Mouse (Mus musculus) midbrain, embryonic 16.5 days (tissue): Measurements from ENCODE around the gene Senp7. TPM values are rescaled to one million over a fixed set of nuclear protein-coding genes. Genes with fewer than 3 reads are reported as not detected.
"Not testable (repeated sequence)": the region's sequence is repeated elsewhere in the genome, so short reads cannot be mapped to it uniquely, and the experiment has no call there.

Experiments
- ATAC-seq: fragments of 200-750 bp; cut with Nextera tagmentation; 2 replicates; pipeline ENCODE4 v1.8.0; 2017; ENCODE audit warnings: moderate TSS enrichment
- H3K27ac ChIP-seq: fragments of 300-500 bp; sonication (generic); 2 replicates; pipeline ENCODE4 v1.5.1; 2014; ENCODE audit warnings: mild to moderate bottlenecking, low read length, mixed read lengths
- H3K27me3 ChIP-seq: fragments of 300-500 bp; sonication (generic); 2 replicates; pipeline ENCODE4 v1.6.1; 2014; ENCODE audit warnings: low read depth, low read length, mixed read lengths; ENCODE audit not compliant: control insufficient read depth, insufficient read depth
- H3K36me3 ChIP-seq: fragments of 300-500 bp; sonication (generic); 2 replicates; pipeline ENCODE4 v1.6.1; 2014; ENCODE audit warnings: mild to moderate bottlenecking, low read length, moderate library complexity, mixed read lengths; ENCODE audit not compliant: control insufficient read depth, insufficient read depth
- H3K4me1 ChIP-seq: fragments of 300-500 bp; sonication (generic); 2 replicates; pipeline ENCODE4 v1.6.1; 2014; ENCODE audit warnings: mild to moderate bottlenecking, low read length, mixed read lengths; ENCODE audit not compliant: control insufficient read depth, insufficient read depth
- H3K4me2 ChIP-seq: fragments of 300-500 bp; sonication (generic); 2 replicates; pipeline ENCODE4 v1.6.1; 2014; ENCODE audit warnings: mild to moderate bottlenecking, low read length, mixed read lengths
- H3K4me3 ChIP-seq: fragments of 300-500 bp; sonication (generic); 2 replicates; pipeline ENCODE4 v1.5.1; 2014; ENCODE audit warnings: low read depth, mild to moderate bottlenecking, low read length, moderate library complexity, mixed read lengths
- H3K9ac ChIP-seq: fragments of 300-500 bp; sonication (generic); 2 replicates; pipeline ENCODE4 v1.6.1; 2014; ENCODE audit warnings: low read depth, low read length, mixed read lengths
- H3K9me3 ChIP-seq: fragments of 300-500 bp; sonication (generic); replicated peaks from 2 replicates; pipeline ENCODE4 v1.6.1; 2014; ENCODE audit warnings: mild to moderate bottlenecking, low read length, mixed read lengths; ENCODE audit not compliant: control insufficient read depth, poor library complexity, severe bottlenecking
- WGBS: fragments of 180-500 bp; shearing (Covaris S2); extraction: QIAGEN DNeasy Blood & Tissue Kit; methylation state at CpG from one replicate; pipeline ENCODE4 v1.1.7; 2014; 5-methylcytosine and 5-hydroxymethylcytosine counted together
- polyA plus RNA-seq: library from polyadenylated mRNA; unstranded; fragments of >200 nt; fragmentation: Nextera tagmentation; extraction: Ambion mirVana; gene quantifications from 2 replicates; pipeline ENCODE4 v1.2.1, GENCODE M21; 2015

Gene Senp7
- polyA plus RNA-seq, result 55.4 and 63.5 TPM in 2 replicates

DNA sequence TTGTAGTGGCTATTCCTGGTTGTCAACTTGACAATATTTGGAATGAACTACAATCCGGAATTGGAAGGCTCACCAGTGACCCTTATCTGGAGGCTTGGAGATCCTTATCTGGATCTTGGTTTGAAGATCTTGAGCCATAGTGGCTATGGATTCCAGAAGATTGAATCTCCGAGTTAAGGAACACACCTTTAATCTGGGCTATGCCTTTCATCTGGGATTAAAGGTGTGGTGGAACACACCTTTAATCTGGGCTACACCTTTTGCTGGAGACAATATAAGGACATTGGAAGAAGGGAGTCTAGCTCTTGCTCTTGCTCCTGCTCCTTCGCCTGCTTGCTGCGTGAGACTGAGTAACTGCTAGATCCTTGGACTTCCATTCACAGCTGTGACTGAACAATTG, at the start of gene Senp7:
Gene Senp7 (plus strand): TSS at position 301 of the 400 bp plus-strand sequence.
- not testable (repeated sequence) for H3K36me3 ChIP-seq, ATAC-seq, H3K27ac ChIP-seq, H3K4me2 ChIP-seq, H3K4me3 ChIP-seq, H3K9ac ChIP-seq, H3K27me3 ChIP-seq, H3K4me1 ChIP-seq, H3K9me3 ChIP-seq
- no CpG with 5 or more reads among the region's 4 CpGs for WGBS

DNA sequence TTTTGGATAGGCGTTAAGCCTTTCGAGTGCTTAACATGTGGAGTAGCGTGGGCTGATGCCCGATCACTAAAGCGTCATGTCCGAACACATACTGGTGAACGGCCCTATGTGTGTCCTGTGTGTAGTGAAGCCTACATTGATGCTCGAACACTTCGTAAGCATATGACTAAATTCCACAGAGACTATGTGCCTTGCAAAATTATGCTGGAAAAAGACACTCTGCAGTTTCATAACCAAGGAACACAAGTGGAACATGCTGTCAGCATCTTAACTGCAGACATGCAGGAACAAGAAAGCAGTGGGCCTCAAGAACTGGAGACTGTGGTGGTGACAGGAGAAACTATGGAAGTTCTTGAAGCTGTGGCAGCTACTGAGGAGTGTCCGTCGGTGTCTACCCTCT, 41.3 kb upstream of the Senp7 start:
- Histone ChIP-seq H3K4me3 (no peak overlapping the region), H3K27ac (no peak overlapping the region), H3K4me1 (no peaks in the 10 kb centered on the region), H3K9me3 (no peaks in the 10 kb centered on the region), H3K9ac (no peak overlapping the region), H3K27me3 (no peaks in the 10 kb centered on the region), H3K36me3 (peaks cover 25% of the 10 kb centered on the region), H3K4me2 (no peak overlapping the region)
- ATAC-seq, result no peak
- 96% methylated on average over 11 of the region's 11 CpGs for WGBS

DNA sequence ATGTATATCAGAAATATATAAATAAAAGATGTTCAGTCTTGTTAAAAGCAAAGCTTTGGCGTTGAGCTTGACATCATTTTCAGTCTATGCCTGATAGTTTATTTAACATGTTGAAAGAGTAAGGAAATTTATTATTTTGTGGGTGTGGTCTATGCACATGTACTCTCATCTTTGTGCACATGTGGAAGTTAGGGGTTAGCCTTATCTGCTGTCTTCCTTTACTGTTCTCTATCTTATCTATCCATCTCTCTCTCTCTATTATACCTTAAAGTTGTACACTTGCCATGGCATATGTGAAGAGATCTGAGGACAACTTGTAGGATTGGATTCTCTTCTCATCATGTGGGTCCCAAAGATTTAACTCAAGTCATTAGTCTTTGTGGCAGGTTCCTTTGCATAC, 39.3 kb upstream of the Senp7 start:
- no peak overlapping the region for H3K4me3 ChIP-seq
- H3K4me2 ChIP-seq, result no peak overlapping the region
- H3K9ac ChIP-seq, result no peak overlapping the region
- H3K27ac ChIP-seq, result no peak overlapping the region
- H3K36me3 ChIP-seq, result peaks cover 25% of the 10 kb centered on the region
- no peak for ATAC-seq
- H3K4me1 ChIP-seq, result no peaks in the 10 kb centered on the region
- 94% methylated on average over 1 of the region's 1 CpGs for WGBS
- no peaks in the 10 kb centered on the region for H3K9me3 ChIP-seq
- no peaks in the 10 kb centered on the region for H3K27me3 ChIP-seq

DNA sequence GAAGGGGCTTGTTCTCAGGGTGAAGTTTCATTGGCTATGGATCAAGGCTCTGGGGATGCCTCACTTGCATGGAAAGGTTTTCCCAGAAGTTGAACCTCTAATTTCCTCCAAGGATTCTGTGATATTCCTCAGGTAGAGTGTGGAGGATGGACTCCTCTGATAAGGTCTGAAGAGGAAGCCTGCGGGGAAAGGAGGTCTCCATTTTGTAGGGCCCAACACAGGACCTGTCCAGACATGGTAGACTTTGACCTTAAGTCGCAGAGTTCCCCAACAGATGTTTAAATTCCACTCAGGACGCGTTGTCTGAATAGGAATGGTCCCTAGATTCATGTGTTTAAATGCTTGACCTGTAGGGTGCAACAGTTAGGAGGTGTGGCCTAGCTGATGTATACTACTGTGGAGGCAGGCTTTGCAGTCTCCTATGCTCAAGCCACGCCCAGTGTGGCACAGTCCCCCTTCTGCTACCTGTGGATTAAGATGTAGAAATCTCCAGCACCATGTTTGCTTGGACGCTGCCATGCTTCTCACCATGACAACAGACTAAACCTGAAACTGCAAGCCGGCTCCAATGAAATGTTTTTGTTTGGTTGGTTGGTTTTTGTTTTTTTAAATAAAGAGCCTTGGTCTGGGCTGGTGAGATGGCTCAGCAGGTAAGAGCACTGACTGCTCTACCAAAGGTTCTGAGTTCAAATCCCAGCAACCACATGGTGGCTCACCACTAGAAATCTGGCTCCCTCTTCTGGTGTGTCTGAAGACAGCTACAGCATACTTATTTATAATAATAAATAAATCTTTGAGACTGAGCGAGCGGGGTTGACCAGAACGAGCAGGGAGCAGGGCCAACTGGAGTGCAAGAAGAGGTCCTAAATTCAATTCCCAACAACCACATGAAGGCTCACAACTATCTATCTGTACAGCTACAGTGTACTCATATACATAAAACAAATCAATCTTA, 35.1 kb upstream of the Senp7 start:
- Histone ChIP-seq H3K4me1 (no peaks in the 10 kb centered on the region), H3K9me3 (no peaks in the 10 kb centered on the region), H3K27ac (no peak overlapping the region), H3K9ac (no peak overlapping the region), H3K27me3 (no peaks in the 10 kb centered on the region), H3K4me2 (no peak overlapping the region), H3K4me3 (no peak overlapping the region), H3K36me3 (peaks cover 17% of the 10 kb centered on the region)
- ATAC-seq, result peak; percentile 43; the same call in 1 of the 2 replicates
- 92% methylated on average over 10 of the region's 10 CpGs for WGBS

DNA sequence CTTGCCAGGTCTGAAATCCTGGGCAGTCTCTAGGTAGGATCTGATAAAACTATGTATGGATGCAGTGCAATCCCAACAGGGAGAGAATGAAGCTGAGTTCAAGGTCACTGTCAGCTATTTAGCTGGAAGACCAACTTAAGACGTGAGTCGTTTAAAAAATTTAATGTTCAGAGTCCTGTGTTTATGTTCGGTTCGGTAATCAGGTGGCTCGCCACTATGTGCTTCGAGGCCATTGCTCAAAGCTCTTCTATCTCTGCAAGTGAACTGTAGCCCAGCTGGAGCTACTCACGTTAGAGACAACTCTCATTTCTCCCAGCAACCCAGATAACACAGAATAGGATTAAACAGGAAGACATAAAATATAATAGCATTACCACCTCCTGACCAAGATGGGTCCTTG, 34.1 kb upstream of the Senp7 start:
- 84% methylated on average over 7 of the region's 7 CpGs for WGBS
- Histone ChIP-seq H3K36me3 (peaks cover 16% of the 10 kb centered on the region), H3K4me3 (no peak overlapping the region), H3K27me3 (no peaks in the 10 kb centered on the region), H3K4me2 (no peak overlapping the region), H3K4me1 (no peaks in the 10 kb centered on the region), H3K9ac (no peak overlapping the region), H3K9me3 (no peaks in the 10 kb centered on the region), H3K27ac (no peak overlapping the region)
- ATAC-seq, result no peak

DNA sequence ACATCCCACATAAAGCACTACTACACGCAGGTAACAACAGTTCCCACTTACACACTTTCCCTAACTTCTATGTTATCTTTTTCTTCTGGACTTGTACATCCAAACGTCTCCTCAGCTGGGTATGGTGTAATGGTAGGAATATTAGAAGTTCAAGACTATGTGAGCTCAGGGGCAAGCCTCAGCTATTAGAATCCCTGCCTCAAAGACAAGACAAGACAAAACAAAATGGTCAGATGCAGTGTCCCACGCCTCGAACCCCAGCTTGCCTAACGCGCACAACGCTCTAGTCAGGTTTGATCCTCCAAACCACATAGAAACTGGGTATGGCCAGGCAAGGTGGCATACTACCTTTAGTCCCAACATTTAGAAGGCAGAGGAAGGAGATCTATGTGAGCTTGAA, 28.5 kb upstream of the Senp7 start:
- H3K9me3 ChIP-seq, result no peaks in the 10 kb centered on the region
- H3K9ac ChIP-seq, result no peak overlapping the region
- no peak overlapping the region for H3K27ac ChIP-seq
- no peaks in the 10 kb centered on the region for H3K27me3 ChIP-seq
- H3K4me2 ChIP-seq, result no peak overlapping the region
- H3K4me1 ChIP-seq, result peaks cover 2% of the 10 kb centered on the region; the same call in 1 of the 2 replicates
- H3K36me3 ChIP-seq, result peaks cover 20% of the 10 kb centered on the region
- WGBS, result 97% methylated on average over 7 of the region's 7 CpGs
- no peak for ATAC-seq
- H3K4me3 ChIP-seq, result no peak overlapping the region

DNA sequence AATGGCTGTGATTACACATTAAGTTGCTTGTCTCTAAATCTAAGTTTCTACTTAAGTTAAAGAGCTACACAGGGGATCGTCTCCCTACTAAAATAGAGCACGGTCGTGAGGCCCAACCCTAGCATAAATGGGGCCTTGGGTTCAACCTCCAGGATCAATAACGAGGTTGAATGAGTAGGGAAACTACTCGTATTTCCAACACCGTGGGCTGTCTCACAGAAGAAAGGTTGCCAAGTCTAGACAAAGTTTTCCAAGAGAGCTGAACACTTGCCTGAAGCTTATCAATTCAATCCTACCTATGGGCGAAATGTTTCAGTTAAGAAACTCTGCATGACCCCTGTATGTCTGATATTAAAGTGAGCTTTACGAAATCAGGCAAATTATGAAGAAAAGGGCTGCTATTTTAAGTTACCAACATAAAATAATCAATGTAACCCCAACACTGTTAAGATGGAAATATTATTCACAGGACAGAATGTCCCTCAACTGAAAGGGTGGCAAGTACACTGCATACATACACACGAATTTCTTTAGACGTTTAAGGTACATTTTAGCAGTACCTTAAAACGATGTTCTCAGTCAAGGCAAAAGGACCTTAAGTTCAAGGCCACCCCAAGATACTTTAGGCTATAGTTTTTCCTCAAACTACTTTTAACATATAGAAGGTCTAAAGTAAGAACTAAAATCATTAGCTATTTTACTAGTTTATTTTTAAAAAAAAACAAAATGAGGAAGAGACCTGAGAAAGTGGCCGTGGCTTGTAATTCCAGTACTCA, 20.1 kb upstream of the Senp7 start:
- no peaks in the 10 kb centered on the region for H3K9me3 ChIP-seq
- no peaks in the 10 kb centered on the region for H3K36me3 ChIP-seq
- H3K9ac ChIP-seq, result peak overlapping the region; percentile 96
- no peak for ATAC-seq
- H3K4me3 ChIP-seq, result peak overlapping the region; percentile 76
- peak overlapping the region; percentile 85 for H3K4me2 ChIP-seq
- H3K27me3 ChIP-seq, result no peaks in the 10 kb centered on the region
- H3K4me1 ChIP-seq, result peaks cover 25% of the 10 kb centered on the region
- 46% methylated on average over 12 of the region's 12 CpGs for WGBS
- no peak overlapping the region; the same call in 1 of the 2 replicates for H3K27ac ChIP-seq

DNA sequence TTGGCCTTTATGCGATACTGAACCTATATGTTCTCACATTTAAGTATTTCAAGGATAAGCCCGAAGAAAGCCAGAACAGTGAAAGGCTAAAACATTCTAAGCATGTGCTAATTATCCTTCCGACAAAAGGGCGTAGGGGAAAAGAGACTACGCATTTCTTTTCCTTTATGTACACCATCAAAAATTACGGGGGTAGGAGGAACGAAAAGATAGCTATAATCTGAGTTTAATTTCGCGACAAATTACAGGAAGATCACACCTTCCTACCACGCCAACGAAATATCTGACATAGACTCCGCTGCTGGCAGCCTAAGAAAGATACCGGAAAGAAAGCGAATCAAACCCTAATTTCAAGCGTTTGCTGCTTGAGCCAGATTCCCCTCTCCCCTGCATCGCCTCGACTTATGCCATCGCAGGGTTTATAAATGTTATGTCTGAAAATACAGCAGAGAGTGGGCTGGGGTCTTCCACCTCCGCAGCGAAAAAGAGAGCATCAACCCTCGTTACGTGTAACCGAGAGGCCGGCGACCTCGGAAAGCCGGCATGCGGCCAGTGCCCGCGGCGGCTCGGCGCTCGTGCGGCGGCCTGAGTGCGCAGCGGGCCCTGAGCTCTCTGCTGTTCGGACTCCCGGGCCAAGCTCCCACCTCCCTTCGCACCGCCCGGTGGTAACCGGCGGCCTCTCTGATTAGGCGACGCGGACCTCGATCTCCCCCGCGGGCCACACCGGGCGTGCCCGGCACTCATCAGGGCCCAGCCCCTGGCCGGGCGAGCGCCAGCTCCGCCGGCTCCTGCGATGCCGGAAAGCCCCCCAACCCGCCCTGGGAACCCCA, 19.2 kb upstream of the Senp7 start:
- H3K9ac ChIP-seq, result peak overlapping the region; percentile 96
- ATAC-seq, result peak; percentile 90
- peak overlapping the region; percentile 76 for H3K4me3 ChIP-seq
- H3K9me3 ChIP-seq, result no peaks in the 10 kb centered on the region
- H3K36me3 ChIP-seq, result 0 out of 2 replicates have a peak, but pooled peaks cover 3% of the 10 kb centered on the region
- H3K27me3 ChIP-seq, result no peaks in the 10 kb centered on the region
- H3K4me2 ChIP-seq, result peak overlapping the region; percentile 85
- under 1% methylated on average over 55 of the region's 62 CpGs for WGBS
- H3K4me1 ChIP-seq, result peaks cover 25% of the 10 kb centered on the region
- H3K27ac ChIP-seq, result peak overlapping the region; percentile 95
